Mouse (Mus musculus) heart, postnatal 10 days (tissue): ENCODE measurements around the gene Bnc2. TPM values are rescaled to one million over a fixed set of nuclear protein-coding genes. Genes with fewer than 3 reads are reported as not detected.

Source experiments
- DNase-seq, 2 experiments: peaks; one replicate each; pipeline ENCODE4 v3.0.0; 2021
- intact Hi-C: fragments of 180-260 bp; cut with DNase I; formaldehyde crosslinking; loops from one replicate; pipeline ENCODE4 v1.15.1; 2025
- total RNA-seq, 2 experiments: library from RNA; stranded (reverse); gene quantifications; 2 replicates each; pipeline ENCODE4 v1.2.3; 2021

The Bnc2 gene
- 1 to 10 TPM; 3.3 to 3.7 TPM for total RNA-seq

GRCm38 (mm10) chr4:84675171-84675973 lies at the start of gene Bnc2:
Gene Bnc2 (minus strand): TSS chr4:84675275.
- intact Hi-C loops, result loop anchor here (5.0 to 10.0 kb wide), 2 partner anchors 128 to 881 kb away; no protein-coding TSS in a partner anchor
- peak; percentile 55 to 58 for DNase-seq

DNA sequence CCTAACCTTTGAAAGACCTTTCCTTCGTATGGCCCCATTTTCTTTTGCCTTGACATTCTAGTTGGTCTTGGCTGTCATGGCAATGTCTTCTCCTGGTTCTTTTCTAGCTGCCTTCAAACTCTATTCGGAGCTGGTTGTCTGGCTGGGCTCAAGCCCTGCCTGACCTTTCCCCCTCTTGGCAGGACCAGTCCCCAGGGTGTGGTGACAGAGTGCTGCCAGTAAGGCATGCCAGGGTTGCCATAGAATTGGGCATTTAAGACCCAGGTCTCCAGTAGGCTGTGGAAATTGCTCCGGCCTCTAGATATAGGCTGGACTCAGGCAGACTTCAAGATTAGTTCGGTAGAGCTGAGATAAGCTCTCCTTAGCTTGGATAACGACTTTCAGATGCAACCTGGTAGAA lies 32.9 kb upstream of the Bnc2 start:
- intact Hi-C loops, result no loop called here
- peak; percentile 31 to 36 for DNase-seq

- no peak for DNase-seq
These were observed 10.7 kb upstream of the Bnc2 start for GRCm38 (mm10) chr4:84685521-84686366.

DNA sequence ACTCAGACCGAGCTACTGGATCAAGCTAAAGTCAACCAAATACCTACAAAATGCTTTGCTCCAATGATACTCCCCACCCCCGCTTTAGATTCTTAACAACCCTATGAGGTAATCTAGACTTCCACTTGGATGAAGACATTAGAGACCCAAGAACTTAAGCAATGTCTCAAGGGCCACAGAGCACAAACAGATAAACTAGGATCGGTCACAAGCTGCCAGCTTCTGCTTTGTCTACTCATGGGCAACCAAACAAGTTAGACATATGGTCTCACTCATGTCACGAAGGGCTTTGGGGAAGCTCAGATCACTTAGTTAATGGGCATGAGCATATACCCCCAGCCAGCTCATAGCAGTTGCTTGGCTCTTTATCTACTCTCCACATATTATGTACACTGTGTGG lies 9.9 kb upstream of the Bnc2 start:
- intact Hi-C loops, result no loop called here

More at GRCm38 (mm10) chr4:84685521-84686366, 10.7 kb upstream of the Bnc2 start:
- intact Hi-C loops, result no loop called here

DNA sequence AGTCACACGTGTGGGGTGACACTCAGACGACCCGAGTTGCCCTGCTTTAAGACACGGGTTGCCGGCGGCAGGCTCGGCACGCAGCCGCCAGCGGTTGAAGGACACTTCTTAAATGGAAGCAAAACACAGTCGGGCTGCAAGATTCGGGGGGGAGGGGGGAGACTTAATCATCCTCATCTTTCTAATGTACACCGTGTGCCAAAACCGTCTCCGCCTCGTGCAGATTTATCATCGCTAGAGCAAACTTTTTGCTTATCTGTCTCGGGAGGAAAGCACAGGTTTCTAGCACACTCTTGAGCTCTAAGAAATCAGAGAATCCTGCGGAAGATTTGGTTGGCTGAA lies 870 bp upstream of the Bnc2 start:
- DNase-seq, result no peak
- intact Hi-C loops, result loop anchor here (5.0 to 10.0 kb wide), 2 partner anchors 129 to 881 kb away; no protein-coding TSS in a partner anchor

More for the DNA sequence above, 9.9 kb upstream of the Bnc2 start:
- no peak for DNase-seq

GRCm38 (mm10) chr4:84674318-84675170 lies 531 bp downstream of the Bnc2 start:
- intact Hi-C loops, result loop anchor here (5.0 to 10.0 kb wide), 2 partner anchors 127 to 880 kb away; no protein-coding TSS in a partner anchor
- peak; percentile 48 to 50 for DNase-seq

DNA sequence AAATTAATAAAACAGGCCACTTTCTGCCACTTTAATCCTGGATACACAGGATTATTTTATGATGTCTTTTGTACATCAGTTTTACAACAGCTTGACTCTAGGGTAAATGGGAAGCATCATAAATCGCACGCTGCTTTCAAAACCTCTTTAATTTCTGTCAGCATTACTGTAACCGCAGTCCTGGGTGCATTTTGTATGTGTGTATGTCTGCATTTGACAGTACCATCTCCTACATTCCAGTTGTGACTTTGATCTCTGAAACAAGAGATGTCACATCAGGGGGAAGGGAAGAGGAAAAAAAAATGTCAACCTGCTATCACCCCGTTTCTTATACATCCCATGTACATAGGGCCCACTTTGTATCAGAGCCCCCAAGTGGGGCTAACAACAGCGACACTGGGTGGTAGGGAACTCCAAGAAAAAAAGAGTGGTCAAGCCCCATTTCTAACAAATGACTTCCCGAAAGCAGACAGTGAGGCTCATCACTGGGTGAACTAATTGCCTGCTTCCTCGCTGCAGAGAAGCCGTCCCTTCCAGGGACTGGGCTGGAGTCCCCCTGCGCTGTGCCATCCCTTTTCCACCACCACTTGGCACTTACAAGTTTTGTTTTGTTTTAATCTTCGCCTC lies 1.3 kb downstream of the Bnc2 start:
- no peak for DNase-seq
- intact Hi-C loops, result loop anchor here (10.0 kb wide), 1 partner anchor 879 kb away; no protein-coding TSS in a partner anchor

DNA sequence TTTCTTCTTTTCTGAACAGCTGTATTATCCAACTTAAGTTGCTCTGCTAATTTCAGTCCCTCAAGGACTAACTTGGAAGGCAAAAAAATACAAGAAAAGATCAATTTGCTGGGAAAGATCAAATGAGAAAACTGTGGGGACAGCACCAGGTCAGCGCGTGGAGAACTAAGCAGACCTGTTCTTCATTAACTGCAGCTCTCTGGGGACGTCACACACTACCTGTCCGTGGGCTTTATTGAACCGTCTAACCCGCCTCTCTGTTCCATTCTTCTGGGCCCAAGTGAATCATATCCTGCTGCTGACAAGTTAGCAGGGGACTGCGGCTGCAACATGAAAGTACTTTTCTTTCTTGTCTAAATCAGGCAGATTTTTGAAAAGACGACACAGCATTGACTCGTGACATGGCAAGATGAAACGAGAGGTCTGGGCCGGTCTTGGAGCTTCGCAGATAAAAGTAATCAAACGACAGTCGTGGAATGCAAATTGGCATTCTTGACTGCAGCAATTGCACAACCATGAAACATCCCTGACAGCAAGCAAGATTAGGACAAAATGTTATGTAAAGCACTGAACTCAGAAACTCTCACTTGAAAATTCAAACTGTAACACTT lies 2.8 kb downstream of the Bnc2 start:
- peak in 1 of 2 experiments; percentile 10 for DNase-seq
- intact Hi-C loops, result loop anchor here (10.0 kb wide), 1 partner anchor 877 kb away; no protein-coding TSS in a partner anchor

GRCm38 (mm10) chr4:84670996-84671395 lies 4.1 kb downstream of the Bnc2 start:
- intact Hi-C loops, result loop anchor here (10.0 kb wide), 1 partner anchor 876 kb away; no protein-coding TSS in a partner anchor
- DNase-seq, result no peak

DNA sequence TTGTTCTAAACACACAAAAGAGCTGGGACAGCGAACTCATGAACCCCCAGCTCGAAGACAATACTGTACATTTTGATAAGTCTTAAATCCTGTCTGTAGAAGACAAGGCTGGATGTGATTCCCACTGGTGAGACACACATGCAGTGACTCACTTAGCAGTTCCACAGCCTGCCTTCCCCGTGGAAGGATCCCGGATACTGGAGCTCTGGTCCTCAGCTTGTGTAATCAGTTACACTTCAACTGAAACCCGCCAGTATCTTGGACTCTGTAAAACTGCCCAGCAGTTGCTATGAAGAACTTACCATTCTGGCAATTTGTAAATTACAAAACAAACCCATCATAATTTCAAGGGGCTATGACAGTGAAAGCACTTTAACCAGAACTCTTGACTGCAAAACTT lies 5.4 kb downstream of the Bnc2 start:
- peak in 1 of 2 experiments; percentile 3 for DNase-seq
- intact Hi-C loops, result loop anchor here (10.0 kb wide), 1 partner anchor 875 kb away; no protein-coding TSS in a partner anchor

GRCm38 (mm10) chr4:84668949-84669605 lies 6.0 kb downstream of the Bnc2 start:
- DNase-seq, result no peak
- intact Hi-C loops, result no loop called here

GRCm38 (mm10) chr4:84668226-84668625 lies 6.8 kb downstream of the Bnc2 start:
- DNase-seq, result no peak
- intact Hi-C loops, result no loop called here

GRCm38 (mm10) chr4:84662228-84663065 lies 12.6 kb downstream of the Bnc2 start:
- no peak for DNase-seq
- intact Hi-C loops, result no loop called here

- no peak for DNase-seq
- intact Hi-C loops, result no loop called here
These were observed 13.7 kb downstream of the Bnc2 start for GRCm38 (mm10) chr4:84661341-84661740.

DNA sequence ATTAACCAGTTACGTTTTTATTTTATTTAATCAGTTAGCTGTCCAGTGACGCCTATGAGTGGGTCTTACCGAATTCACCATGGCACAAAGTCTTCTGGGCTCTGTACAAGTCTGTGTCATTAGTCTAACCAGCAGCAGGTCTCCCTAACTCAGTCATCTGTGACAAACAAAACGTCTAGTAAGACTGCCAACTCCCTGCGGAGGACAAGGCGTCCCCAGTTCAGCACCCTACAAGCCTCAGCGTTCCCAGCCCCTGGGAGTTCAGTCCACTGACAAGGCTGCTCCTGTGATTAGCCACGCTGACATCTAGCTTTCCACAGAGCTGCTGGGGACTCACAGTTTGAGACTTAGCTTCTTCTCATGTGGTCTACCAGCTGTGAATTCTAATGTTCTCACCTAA lies 23.3 kb downstream of the Bnc2 start:
- no peak for DNase-seq
- intact Hi-C loops, result no loop called here

- intact Hi-C loops, result no loop called here
- DNase-seq, result no peak
These were observed 28.5 kb downstream of the Bnc2 start for GRCm38 (mm10) chr4:84646576-84646975.

DNA sequence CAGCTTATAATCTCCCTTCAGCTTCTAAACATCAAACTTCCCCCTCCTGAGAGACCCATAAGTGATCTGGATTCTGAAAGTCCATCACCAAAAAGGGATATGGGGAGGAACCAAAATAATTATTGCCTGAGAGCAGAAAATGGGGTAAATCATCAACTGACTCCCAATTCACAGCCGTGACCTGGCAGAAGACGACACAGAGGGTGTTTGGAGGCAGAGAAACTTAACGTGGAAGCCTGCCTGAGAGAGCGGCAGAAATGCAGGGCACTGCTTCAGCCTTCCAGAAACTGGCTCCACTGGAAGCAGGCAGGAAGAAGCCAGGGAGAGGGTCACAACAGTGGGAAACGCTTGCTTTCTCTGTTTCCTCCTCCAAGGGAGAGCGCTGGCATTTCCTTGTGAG lies 35.9 kb downstream of the Bnc2 start:
- no peak for DNase-seq
- intact Hi-C loops, result no loop called here

GRCm38 (mm10) chr4:84637641-84638040 lies 37.4 kb downstream of the Bnc2 start:
- peak; percentile 20 to 30 for DNase-seq
- intact Hi-C loops, result no loop called here
